Mouse (Mus musculus): ENCODE data around the gene Exph5.

DNA sequence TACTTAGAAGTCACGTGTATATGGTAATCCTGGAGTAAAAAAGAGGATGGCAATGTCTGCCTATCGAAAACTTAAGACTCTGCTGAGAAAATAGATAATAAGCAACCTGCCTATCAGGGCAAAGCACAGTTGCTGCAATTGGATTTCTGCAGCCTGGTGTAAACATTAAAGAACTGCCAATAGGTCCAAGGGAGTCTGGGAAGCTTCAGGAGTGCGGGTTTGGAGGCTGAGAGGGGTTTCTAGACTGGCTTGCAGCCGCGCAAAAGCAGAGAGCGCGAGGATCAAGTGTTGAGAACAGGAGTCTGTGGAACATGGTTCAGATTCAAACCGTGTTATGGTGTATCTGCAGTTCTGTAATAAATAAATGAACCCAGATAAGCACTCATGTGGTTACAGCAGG is 83.4 kb downstream of the Exph5 start:
- TF ChIP-seq GATA1 (IDR thresholded peaks at IDR 0.05; ENCODE audit: borderline replicate concordance, low read length): no peak
- no peak for TF ChIP-seq FLI1 (IDR thresholded peaks at IDR 0.05; ENCODE audit: low read length)
